Mouse (Mus musculus) right cerebral cortex, postnatal 36 days (tissue): ENCODE results near the gene Serpinb5.
A peak's percentile ranks its signal among the peaks of the same experiment; 100 is the strongest.
"Not testable (repeated sequence)": the region's sequence is repeated elsewhere in the genome, so short reads cannot be mapped to it uniquely, and the experiment has no call there.

ENCODE experiments used
- DNase-seq, 2 experiments: peaks; one replicate each; pipeline ENCODE4 v3.0.0; 2022; ENCODE audit warnings: low spot score in 2 of 2, mixed read lengths in 1 of 2

The Serpinb5 gene

GRCm38 (mm10) chr1:106860847-106861246, at the start of gene Serpinb5:
Serpinb5 (plus strand) TSS chr1:106861173.
- no peak for DNase-seq

GRCm38 (mm10) chr1:106814864-106815263, 46.1 kb upstream of the Serpinb5 start:
- no peak for DNase-seq

- no peak for DNase-seq
These were observed 45.7 kb upstream of the Serpinb5 start for GRCm38 (mm10) chr1:106815265-106815664.

DNA sequence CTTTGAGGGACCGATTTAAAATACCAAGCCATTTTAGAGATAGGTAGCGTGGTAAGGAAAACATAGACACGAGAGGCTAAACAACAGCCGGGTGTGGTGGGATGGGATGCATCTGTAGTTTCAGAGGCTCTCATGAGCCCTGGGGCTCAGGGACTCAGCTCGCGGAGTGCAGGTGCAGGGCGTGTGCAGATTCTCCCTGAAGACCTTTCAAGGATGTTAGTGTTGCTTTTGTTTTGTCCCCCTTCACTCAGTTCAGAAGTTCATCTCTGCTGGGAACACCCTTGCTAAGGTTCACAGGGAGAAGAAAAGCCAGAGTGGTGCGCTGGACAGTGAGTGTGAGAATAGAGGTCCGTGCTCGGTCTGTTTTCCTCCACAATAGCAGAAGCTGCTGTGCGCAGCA, 44.2 kb upstream of the Serpinb5 start:
- no peak for DNase-seq

- DNase-seq, result no peak
These were observed 42.6 kb upstream of the Serpinb5 start for GRCm38 (mm10) chr1:106818323-106818722.

GRCm38 (mm10) chr1:106822297-106822696, 38.7 kb upstream of the Serpinb5 start:
- DNase-seq, result no peak

- DNase-seq, result no peak
These were observed 32.2 kb upstream of the Serpinb5 start for GRCm38 (mm10) chr1:106828784-106829183.

DNA sequence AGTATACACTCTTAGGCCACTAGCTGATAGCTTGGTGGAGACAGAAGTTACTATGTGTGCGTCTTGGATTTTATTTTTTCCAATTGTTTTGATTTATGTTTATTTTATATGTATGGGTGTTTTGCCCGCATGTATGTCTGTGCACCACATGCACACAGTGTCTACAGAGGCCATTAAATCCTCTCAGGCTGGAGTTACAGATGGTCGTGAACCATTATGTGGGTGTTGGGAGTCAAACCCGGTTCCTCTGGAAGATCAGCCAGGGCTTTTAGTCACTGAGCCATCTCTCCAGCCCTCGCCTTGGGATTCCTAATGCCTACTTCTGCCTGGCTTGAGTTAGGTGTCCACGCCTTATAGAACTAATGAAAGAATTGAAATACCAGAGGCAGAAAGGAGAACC, 4.6 kb downstream of the Serpinb5 start:
- DNase-seq, result no peak

GRCm38 (mm10) chr1:106866029-106866428, 5.1 kb downstream of the Serpinb5 start:
- DNase-seq, result peak; percentile 64 to 72

DNA sequence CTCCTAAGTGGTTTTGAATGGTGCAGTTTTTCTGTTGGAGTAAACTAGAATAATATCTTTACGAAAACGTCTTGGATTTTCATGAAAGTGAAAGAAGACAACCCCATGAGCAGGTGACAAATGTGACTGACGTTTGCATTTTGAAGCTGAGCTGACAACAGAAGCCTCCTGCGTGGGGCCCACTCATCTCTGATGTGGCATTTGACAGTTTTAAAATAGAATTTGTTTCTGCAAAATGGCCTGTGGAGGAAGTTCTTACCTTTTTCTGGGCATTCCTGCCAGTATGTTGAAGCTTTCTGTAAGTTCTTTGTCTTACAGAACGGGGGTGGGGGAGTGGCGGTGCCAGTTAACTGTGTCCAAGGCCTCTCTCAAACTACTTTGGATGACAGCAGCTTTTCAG, 5.8 kb downstream of the Serpinb5 start:
- no peak for DNase-seq

DNA sequence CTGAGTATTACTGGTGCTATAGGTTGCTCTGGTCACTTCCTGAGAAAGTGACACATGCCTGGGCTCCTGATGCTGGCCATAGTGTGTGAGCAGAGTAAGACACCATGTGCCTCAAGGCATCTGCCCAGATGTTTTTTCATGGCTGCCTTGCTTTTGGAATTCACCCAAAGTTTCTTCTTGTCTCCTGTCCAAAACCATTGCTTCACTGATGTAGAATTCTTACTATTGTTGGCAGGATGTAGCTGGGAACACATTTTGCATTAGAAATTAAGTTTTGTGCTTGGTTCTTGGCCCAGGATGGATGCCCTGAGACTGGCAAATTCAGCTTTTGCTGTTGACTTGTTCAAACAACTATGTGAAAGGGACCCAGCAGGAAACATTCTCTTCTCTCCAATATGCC, 9.0 kb downstream of the Serpinb5 start:
- DNase-seq, result no peak

- no peak for DNase-seq
These were observed 14.4 kb downstream of the Serpinb5 start for GRCm38 (mm10) chr1:106875193-106875886.

GRCm38 (mm10) chr1:106876147-106876546, 15.2 kb downstream of the Serpinb5 start:
- no peak for DNase-seq

GRCm38 (mm10) chr1:106882723-106883122, 21.8 kb downstream of the Serpinb5 start:
- DNase-seq, result no peak

- DNase-seq, result no peak
These were observed 22.4 kb downstream of the Serpinb5 start for GRCm38 (mm10) chr1:106883369-106883768.

DNA sequence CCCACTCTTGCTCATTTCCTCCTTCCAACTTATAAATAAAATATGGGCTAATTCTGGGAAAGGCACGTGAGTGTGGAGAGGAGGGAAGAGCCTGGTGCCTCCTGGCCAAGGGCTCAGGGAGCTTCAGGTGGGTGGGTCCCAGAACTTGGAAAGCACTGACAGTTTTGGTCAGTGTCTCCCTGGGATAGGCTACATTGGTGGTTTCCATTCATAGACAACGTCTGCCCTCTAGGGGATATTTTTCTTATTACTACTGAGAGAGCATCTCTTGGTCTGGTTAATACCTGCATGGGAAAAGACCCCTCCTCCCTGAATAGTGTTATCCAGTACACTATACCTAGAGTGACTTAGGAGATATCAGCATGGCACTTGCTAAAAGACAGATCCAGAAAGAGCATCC, 22.8 kb downstream of the Serpinb5 start:
- DNase-seq, result no peak

DNA sequence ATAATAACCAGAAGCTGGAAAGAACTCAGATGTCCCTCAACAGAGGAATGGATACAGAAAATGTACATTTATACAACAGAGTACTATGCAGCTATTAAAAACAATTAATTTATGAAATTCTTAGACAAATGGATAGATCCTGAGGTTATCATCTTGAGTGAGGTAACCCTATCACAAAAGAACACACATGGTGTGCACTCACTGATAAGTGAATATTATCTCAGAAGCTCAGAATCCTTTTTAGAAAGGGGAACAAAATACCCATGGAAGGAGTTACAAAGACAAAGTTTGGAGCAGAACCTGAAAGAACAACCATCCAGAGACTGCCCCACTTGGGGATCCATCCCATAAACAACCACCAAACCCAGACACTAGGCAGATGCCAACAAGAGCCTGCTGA, 34.2 kb downstream of the Serpinb5 start:
- DNase-seq, result not testable (repeated sequence)

DNA sequence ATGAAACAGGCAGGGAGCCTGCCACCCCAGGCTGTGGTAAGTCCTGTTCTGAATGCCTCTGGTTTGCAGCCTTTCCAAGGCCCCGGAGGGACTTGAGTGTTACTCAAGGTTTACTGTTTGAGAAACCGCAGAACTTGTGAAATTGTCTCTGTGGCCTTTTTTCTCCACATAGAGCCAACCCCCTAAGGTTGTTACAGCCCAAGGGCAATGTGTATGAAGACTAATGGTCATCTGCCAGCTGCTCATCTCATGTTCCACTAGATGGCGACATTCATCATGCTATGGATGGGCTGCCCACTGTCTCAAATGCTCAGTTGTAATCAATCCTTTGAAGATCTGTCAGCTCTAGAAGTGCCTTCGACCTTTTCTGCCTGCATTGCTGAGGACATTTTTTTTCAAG, 40.4 kb downstream of the Serpinb5 start:
- no peak for DNase-seq

GRCm38 (mm10) chr1:106931954-106932353, 71.0 kb downstream of the Serpinb5 start:
- DNase-seq, result no peak
